Mouse (Mus musculus): ENCODE results near the gene Chd1l. TPM values are rescaled to one million over a fixed set of nuclear protein-coding genes. Genes with fewer than 3 reads are reported as not detected.

The Chd1l gene
- polyA plus RNA-seq, 1 experiment from 2014 or later = 17.7 TPM

- WGBS = 96% methylated on average over 19 of the region's 19 CpGs
- H3K9ac ChIP-seq = no peak overlapping the region
- no peaks in the 10 kb centered on the region for H3K4me1 ChIP-seq
- ATAC-seq (ENCODE audit: insufficient number of reproducible peaks, insufficient read depth, low FRiP score, low TSS enrichment, low read depth) = no peak
- no peak overlapping the region for H3K4me3 ChIP-seq
- no peaks in the 10 kb centered on the region for H3K9me3 ChIP-seq
- no peak overlapping the region for H3K27ac ChIP-seq
- H3K27me3 ChIP-seq = no peaks in the 10 kb centered on the region; the same call in 1 of the 2 replicates
- no peak overlapping the region for H3K4me2 ChIP-seq
- H3K36me3 ChIP-seq = no peaks in the 10 kb centered on the region
Observed at GRCm38 (mm10) chr3:97617091-97617825, 7.3 kb upstream of the Chd1l start.

DNA sequence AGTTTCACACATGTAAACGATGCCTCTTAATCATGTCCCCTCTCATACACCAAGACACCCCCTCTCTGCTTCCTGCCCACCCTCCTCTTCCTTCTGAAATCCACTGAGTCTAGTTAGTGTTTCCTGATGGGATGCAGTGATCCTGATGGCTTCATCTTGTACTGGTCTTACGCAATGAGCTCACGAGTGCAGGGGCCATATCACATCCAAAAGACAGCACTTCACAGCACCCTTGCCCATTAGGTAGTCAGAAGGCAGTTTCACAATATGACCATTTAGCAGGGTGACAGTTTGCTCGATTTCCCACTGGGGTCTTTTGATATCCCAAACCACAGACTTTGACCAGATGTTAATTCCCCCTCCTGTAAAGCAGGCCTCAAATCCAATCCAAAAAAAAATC, 5.9 kb upstream of the Chd1l start:
- no peaks in the 10 kb centered on the region; the same call in 1 of the 2 replicates for H3K27me3 ChIP-seq
- H3K36me3 ChIP-seq = no peaks in the 10 kb centered on the region
- no peaks in the 10 kb centered on the region for H3K9me3 ChIP-seq
- WGBS = 85% methylated on average over 4 of the region's 4 CpGs
- no peak overlapping the region for H3K27ac ChIP-seq
- no peak overlapping the region for H3K4me2 ChIP-seq
- no peak for ATAC-seq (ENCODE audit: insufficient number of reproducible peaks, insufficient read depth, low FRiP score, low TSS enrichment, low read depth)
- H3K4me1 ChIP-seq = no peaks in the 10 kb centered on the region
- H3K9ac ChIP-seq = no peak overlapping the region
- H3K4me3 ChIP-seq = no peak overlapping the region

- Histone ChIP-seq H3K36me3 (no peaks in the 10 kb centered on the region), H3K4me3 (no peak overlapping the region), H3K9me3 (no peaks in the 10 kb centered on the region), H3K27ac (no peak overlapping the region), H3K4me1 (no peaks in the 10 kb centered on the region), H3K27me3 (no peaks in the 10 kb centered on the region; the same call in 1 of the 2 replicates), H3K4me2 (no peak overlapping the region), H3K9ac (no peak overlapping the region)
- no peak for ATAC-seq (ENCODE audit: insufficient number of reproducible peaks, insufficient read depth, low FRiP score, low TSS enrichment, low read depth)
- WGBS = 20% methylated on average over 1 of the region's 1 CpGs
Observed at GRCm38 (mm10) chr3:97615154-97615553, 5.2 kb upstream of the Chd1l start.

DNA sequence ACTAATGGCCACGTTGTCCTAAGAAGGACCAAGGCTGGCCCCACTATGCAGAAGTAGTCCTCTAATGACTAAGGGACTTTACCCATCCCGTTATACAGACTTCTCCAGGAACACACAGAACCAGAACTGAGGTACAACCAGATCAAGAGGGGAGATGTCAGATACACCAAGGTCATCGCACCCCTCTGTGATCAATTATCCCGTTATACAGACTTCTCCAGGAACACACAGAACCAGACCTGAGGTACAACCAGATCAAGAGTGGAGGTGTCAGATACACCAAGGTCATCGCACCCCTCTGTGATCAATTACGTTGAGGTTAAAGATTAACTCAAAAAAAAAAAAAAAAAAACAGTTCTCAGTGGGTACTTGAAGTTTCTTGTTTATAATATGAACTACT, 1.0 kb upstream of the Chd1l start:
- WGBS = 78% methylated on average over 6 of the region's 6 CpGs

GRCm38 (mm10) chr3:97609201-97609844, 680 bp downstream of the Chd1l start:
- WGBS = 3% methylated on average over 20 of the region's 20 CpGs
- H3K9ac ChIP-seq = peak overlapping the region; percentile 85
- no peaks in the 10 kb centered on the region for H3K9me3 ChIP-seq
- no peaks in the 10 kb centered on the region for H3K36me3 ChIP-seq
- no peak for ATAC-seq (ENCODE audit: insufficient number of reproducible peaks, insufficient read depth, low FRiP score, low TSS enrichment, low read depth)
- peak overlapping the region; percentile 78 for H3K4me3 ChIP-seq
- H3K4me2 ChIP-seq = peak overlapping the region; percentile 84
- H3K4me1 ChIP-seq = peaks cover 4% of the 10 kb centered on the region; the same call in 1 of the 2 replicates
- no peaks in the 10 kb centered on the region; the same call in 1 of the 2 replicates for H3K27me3 ChIP-seq
- H3K27ac ChIP-seq = peak overlapping the region; percentile 88; the same call in 1 of the 2 replicates

More for the DNA sequence above, 1.0 kb upstream of the Chd1l start:
- Histone ChIP-seq H3K27me3 (no peaks in the 10 kb centered on the region; the same call in 1 of the 2 replicates), H3K27ac (no peak overlapping the region), H3K36me3 (no peaks in the 10 kb centered on the region), H3K9me3 (no peaks in the 10 kb centered on the region), H3K4me3 (no peak overlapping the region), H3K9ac (no peak overlapping the region), H3K4me1 (peaks cover 4% of the 10 kb centered on the region; the same call in 1 of the 2 replicates), H3K4me2 (no peak overlapping the region)
- no peak for ATAC-seq (ENCODE audit: insufficient number of reproducible peaks, insufficient read depth, low FRiP score, low TSS enrichment, low read depth)

- peaks cover 39% of the 10 kb centered on the region for H3K36me3 ChIP-seq
- 94% methylated on average over 3 of the region's 3 CpGs for WGBS
Observed at GRCm38 (mm10) chr3:97600050-97600832, 9.8 kb downstream of the Chd1l start.

DNA sequence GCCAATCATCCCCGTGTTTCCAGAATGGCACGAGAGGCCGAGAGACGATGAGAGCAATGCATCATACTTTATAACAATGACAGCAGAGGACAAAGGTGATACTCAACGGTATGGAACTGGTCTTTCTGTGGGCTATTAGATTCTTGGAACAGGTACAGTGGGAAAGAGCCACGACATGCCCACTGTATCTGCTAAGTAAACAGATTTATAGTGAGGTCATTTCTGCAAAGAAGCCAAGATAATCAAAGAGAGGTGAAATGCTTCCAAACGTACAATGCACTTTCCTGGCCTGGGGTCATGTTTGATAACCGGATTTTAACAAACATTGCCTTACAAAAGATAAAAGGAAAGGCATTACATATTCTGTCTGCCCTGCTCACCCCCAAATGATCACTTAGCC, 13.2 kb downstream of the Chd1l start:
- no peaks in the 10 kb centered on the region for H3K4me1 ChIP-seq
- ATAC-seq (ENCODE audit: insufficient number of reproducible peaks, insufficient read depth, low FRiP score, low TSS enrichment, low read depth) = no peak

More at GRCm38 (mm10) chr3:97600050-97600832, 9.8 kb downstream of the Chd1l start:
- Histone ChIP-seq H3K4me3 (no peak overlapping the region), H3K9me3 (no peaks in the 10 kb centered on the region), H3K9ac (no peak overlapping the region), H3K4me2 (no peak overlapping the region), H3K27ac (no peak overlapping the region), H3K27me3 (no peaks in the 10 kb centered on the region), H3K4me1 (no peaks in the 10 kb centered on the region)
- ATAC-seq (ENCODE audit: insufficient number of reproducible peaks, insufficient read depth, low FRiP score, low TSS enrichment, low read depth) = no peak

GRCm38 (mm10) chr3:97595066-97595465, 14.9 kb downstream of the Chd1l start:
- WGBS = 88% methylated on average over 6 of the region's 6 CpGs
- peaks cover 37% of the 10 kb centered on the region for H3K36me3 ChIP-seq

More for the DNA sequence above, 13.2 kb downstream of the Chd1l start:
- no peak overlapping the region for H3K27ac ChIP-seq
- no peak overlapping the region for H3K9ac ChIP-seq
- H3K36me3 ChIP-seq = peaks cover 40% of the 10 kb centered on the region
- H3K9me3 ChIP-seq = no peaks in the 10 kb centered on the region
- 84% methylated on average over 8 of the region's 8 CpGs for WGBS
- no peak overlapping the region for H3K4me2 ChIP-seq
- no peaks in the 10 kb centered on the region for H3K27me3 ChIP-seq
- no peak overlapping the region for H3K4me3 ChIP-seq

GRCm38 (mm10) chr3:97594140-97594539, 15.9 kb downstream of the Chd1l start:
- no peaks in the 10 kb centered on the region for H3K4me1 ChIP-seq
- no peak overlapping the region for H3K4me2 ChIP-seq
- no peak overlapping the region for H3K4me3 ChIP-seq
- peaks cover 37% of the 10 kb centered on the region for H3K36me3 ChIP-seq
- no peak overlapping the region for H3K27ac ChIP-seq
- no peak overlapping the region for H3K9ac ChIP-seq
- no peaks in the 10 kb centered on the region for H3K27me3 ChIP-seq
- ATAC-seq (ENCODE audit: insufficient number of reproducible peaks, insufficient read depth, low FRiP score, low TSS enrichment, low read depth) = no peak
- 88% methylated on average over 13 of the region's 13 CpGs for WGBS
- no peaks in the 10 kb centered on the region for H3K9me3 ChIP-seq

More at GRCm38 (mm10) chr3:97595066-97595465, 14.9 kb downstream of the Chd1l start:
- no peaks in the 10 kb centered on the region for H3K9me3 ChIP-seq
- H3K4me1 ChIP-seq = no peaks in the 10 kb centered on the region
- H3K4me2 ChIP-seq = no peak overlapping the region
- no peak for ATAC-seq (ENCODE audit: insufficient number of reproducible peaks, insufficient read depth, low FRiP score, low TSS enrichment, low read depth)
- H3K27me3 ChIP-seq = no peaks in the 10 kb centered on the region
- H3K27ac ChIP-seq = no peak overlapping the region
- H3K9ac ChIP-seq = no peak overlapping the region
- H3K4me3 ChIP-seq = no peak overlapping the region

DNA sequence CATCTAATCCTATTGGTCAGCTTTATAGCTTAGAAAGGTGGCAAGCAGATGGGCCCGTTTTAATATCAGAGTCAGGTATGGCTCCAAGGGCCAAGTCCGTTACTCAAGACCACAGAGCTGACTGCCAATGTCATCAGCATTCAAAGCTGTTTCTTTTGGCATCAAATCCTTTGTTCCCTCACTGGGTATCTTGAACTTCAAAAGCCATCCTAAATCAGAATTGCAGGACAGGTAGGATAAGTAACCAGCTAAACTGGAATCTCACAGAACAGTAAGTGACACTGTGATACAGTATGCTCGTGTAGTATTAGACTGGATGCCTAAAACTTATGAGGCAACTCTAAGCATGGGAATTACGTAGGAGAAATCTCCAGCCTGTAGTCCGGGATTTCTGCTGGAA, 16.9 kb downstream of the Chd1l start:
- Histone ChIP-seq H3K27me3 (no peaks in the 10 kb centered on the region), H3K9ac (no peak overlapping the region), H3K27ac (no peak overlapping the region), H3K4me1 (no peaks in the 10 kb centered on the region), H3K9me3 (no peaks in the 10 kb centered on the region), H3K4me2 (no peak overlapping the region), H3K36me3 (peaks cover 37% of the 10 kb centered on the region), H3K4me3 (no peak overlapping the region)
- ATAC-seq (ENCODE audit: insufficient number of reproducible peaks, insufficient read depth, low FRiP score, low TSS enrichment, low read depth) = no peak
- 91% methylated on average over 5 of the region's 5 CpGs for WGBS

DNA sequence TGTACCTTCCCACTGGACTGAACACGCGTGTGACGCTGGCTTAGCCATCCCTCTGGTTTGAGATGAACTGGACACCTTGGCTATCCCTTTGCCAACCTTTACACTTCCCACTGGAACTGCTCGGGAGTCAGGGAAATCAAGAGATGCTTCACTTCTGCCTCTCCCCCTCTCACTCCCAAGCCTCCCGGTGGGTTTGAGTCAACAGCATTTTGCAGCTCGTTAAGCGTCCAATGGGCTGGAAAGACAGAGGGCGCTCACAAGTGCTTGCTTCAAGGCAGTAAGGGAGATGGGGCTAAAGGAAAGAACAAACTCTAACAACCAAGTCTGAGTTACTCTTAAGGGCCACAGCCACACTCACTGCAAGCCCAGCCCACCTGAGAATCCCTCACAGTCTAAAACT, 19.3 kb downstream of the Chd1l start:
- Histone ChIP-seq H3K9ac (no peak overlapping the region), H3K4me1 (no peaks in the 10 kb centered on the region), H3K4me2 (no peak overlapping the region), H3K9me3 (no peaks in the 10 kb centered on the region), H3K4me3 (no peak overlapping the region), H3K27me3 (no peaks in the 10 kb centered on the region), H3K36me3 (peaks cover 51% of the 10 kb centered on the region), H3K27ac (no peak overlapping the region)
- WGBS = 70% methylated on average over 8 of the region's 8 CpGs
- ATAC-seq (ENCODE audit: insufficient number of reproducible peaks, insufficient read depth, low FRiP score, low TSS enrichment, low read depth) = no peak
